Mouse (Mus musculus) neutrophil, adult 65 days (primary cell): Measurements from ENCODE around the gene Twnk. TPM values are rescaled to one million over a fixed set of nuclear protein-coding genes. Genes with fewer than 3 reads are reported as not detected.

Experiments
- total RNA-seq: library from RNA; stranded (reverse); gene quantifications from 2 replicates; pipeline ENCODE4 v1.2.4, GENCODE M21; 2023

Twnk gene
- total RNA-seq: 5.9 and 7.2 TPM in 2 replicates

DNA sequence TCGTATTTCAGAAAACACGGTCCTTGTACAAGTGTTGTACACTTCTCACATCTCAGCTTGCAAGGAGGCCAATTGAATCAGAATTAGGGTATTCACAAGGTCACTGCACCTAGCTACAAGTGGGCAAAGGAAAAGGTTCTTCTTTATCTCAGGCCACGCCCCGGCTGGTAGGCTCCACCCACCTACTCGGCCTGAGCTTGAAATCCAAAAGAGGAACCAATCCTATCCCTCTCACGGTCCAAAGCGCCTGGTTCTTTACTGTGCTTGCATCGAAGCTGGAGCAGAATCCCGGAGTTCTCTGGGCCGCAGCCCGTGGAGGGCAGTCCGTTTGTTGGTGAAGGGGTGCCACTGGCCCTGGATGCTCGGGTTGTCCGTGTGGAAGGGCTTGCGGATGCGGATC is at the start of gene Twnk:
TSS of gene Twnk (plus strand) at position 220 of the 400 bp plus-strand sequence.

GRCm38 (mm10) chr19:44988831-44989566 is 16.5 kb upstream of the Twnk start, which contains the start of gene Sema4g:
Sema4g (plus strand) TSS chr19:44989101.

GRCm38 (mm10) chr19:45005957-45006712 is 672 bp downstream of the Twnk start, which contains the start of gene Mrpl43:
Mrpl43 (minus strand) TSS chr19:45006442.

GRCm38 (mm10) chr19:45014335-45014971 is 9.0 kb downstream of the Twnk start, which contains the start of gene Lzts2:
Lzts2 (plus strand) TSS chr19:45014414.

DNA sequence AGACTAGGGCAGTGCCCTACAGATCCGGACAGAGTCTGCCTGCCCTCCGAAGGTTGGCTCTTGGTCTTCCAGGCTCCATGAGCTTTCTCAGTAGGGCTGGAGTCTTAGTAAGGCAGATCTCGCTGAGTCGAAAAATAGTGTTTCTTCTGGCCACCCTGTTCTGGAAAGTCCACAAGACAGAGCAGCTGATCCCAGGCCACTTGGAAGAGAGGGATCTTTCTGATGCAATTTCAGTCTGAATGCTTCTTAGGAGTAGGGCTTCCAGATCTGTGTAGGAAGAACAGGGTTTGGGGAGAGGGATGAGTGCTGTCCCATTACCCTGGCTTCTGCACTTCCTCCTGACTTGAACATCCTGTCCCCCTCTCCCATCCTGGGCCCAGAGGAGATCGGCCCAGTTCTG is 40.2 kb downstream of the Twnk start, which contains the start of gene Pdzd7:
TSS of gene Pdzd7 (minus strand) at position 67 of the 400 bp plus-strand sequence.

DNA sequence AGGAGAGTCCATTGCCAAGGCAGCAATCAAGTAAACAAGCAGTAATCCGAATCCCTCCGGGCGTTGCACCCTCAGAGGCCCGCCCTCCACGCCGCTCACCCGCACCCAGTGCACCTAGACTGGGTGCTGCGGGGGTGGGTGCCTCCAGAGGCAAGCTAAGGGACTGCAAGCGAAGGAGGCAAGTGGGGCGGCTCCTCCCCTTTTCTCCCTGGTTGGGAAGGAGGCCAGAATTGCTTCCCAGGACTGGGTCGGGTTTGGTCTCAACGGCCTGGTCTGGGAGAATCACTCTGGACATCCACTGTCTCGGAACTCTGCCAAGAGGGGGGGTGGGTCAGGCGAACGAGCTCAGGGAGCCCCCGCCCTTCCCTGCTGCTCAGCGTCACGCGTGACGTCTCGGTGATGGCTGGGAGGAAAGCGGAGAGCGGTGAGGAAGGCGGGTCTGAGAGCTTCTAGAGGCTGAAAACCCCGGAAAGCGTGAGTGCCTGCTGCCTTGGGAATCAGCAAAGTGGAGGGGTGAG is 42.0 kb downstream of the Twnk start, which contains the start of gene Sfxn3:
TSS of gene Sfxn3 (plus strand) at position 87 of the 518 bp plus-strand sequence.

Other genes starting within 250 kb of the Twnk start
- gene Pax2, start 249.6 kb upstream of the Twnk start, total RNA-seq: not detected in 2 replicates
- 22.5 and 30.9 TPM in 2 replicates for gene Slf2, start 74.5 kb upstream of the Twnk start, total RNA-seq
- not detected in 2 replicates for gene Sema4g, start 16.6 kb upstream of the Twnk start, total RNA-seq
- gene Mrpl43, start 779 bp downstream of the Twnk start, total RNA-seq: 35.2 and 44.8 TPM in 2 replicates
- 0.16 and 0.43 TPM in 2 replicates for gene Lzts2, start 8.8 kb downstream of the Twnk start, total RNA-seq
- gene Pdzd7, start 40.1 kb downstream of the Twnk start, total RNA-seq: not detected in 2 replicates
- 14.5 and 17.5 TPM in 2 replicates for gene Sfxn3, start 41.8 kb downstream of the Twnk start, total RNA-seq
- 0.57 TPM in 1 of 2 replicates, not detected in the other for gene Kazald1, start 69.6 kb downstream of the Twnk start, total RNA-seq
- not detected in 2 replicates for gene Tlx1, start 145.0 kb downstream of the Twnk start, total RNA-seq
- gene Lbx1, start 230.1 kb downstream of the Twnk start, total RNA-seq: not detected in 2 replicates